Mouse (Mus musculus): ENCODE results near the gene Usf2.

Gene Usf2

DNA sequence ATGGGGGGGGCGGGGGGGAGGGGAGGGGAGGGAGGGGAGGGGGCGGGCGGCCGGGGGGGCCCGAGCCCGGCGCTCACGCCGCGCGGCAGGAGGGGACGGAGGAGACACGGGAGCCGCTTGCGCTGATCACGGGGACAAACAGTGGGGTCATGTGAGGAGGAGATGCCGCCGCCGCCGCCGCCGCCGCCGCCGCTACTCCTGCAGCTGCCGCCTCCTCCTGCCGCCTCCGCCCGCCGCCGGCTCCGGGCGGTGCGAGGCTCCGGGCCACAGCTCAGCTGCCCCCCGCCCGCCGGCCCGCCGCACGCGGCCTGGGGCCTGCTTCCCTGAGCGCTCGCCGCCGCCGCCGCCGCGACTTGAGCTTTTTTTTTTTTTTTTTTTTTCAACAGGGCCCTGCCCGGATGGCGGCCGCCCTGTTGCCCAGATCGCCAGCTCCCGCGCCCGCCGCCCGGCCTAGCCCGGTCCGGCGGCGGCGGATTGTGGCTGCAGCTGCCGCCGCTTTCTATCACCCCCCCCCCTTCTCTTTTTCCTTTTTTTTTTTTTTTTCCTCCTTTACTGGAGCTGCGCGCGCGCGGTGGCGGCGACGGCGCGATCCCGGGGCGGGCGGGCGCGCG is at the start of gene Usf2:
Gene Usf2, minus strand, starts transcription at position 48 of the 611 bp plus-strand sequence.
- DNase-seq (ENCODE audit: low spot score): peak; percentile 56

DNA sequence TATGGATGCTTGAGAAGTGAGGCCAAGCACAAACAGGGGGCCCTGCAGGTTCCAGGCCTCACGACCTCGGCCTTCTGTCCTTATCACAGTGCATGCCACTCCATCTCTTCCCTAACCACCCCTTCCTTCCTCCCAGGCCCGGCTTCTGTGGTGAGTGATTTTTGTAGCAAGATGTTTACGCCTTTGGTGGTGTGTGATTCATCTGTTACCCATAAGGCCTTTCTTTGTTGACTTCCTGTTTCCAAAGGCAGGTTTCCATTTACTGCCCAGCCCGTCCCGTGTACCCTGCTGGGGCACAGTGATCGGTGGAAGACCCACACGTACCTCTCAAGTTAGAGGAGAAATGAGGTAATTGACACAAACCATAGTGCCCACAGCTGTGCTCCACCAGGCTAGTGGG is 46.0 kb upstream of the Usf2 start:
- DNase-seq (ENCODE audit: low spot score): peak; percentile 25

- DNase-seq (ENCODE audit: low spot score): peak; percentile 10
Observed at GRCm38 (mm10) chr7:31000505-31001020, 44.0 kb upstream of the Usf2 start.

DNA sequence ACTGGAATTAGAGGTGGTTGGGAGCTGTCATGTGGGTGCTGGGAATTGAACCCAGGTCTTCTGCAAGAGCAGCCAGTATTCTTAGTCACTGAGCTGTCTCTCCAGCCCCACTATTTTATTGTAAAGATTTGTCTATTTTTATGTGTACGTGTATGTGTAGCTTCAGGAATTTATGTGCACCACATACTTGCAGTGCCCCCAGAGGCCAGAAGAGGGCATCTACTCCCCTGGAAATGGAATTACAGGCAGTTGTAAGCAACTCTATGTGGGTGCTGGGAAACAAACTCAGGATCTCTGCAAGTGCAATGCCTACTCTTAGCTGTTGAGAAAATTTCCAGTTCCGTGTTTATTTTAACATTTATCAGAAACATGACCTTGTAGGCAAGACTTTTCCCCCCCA is 39.9 kb upstream of the Usf2 start:
- DNase-seq (ENCODE audit: low spot score): no peak

DNA sequence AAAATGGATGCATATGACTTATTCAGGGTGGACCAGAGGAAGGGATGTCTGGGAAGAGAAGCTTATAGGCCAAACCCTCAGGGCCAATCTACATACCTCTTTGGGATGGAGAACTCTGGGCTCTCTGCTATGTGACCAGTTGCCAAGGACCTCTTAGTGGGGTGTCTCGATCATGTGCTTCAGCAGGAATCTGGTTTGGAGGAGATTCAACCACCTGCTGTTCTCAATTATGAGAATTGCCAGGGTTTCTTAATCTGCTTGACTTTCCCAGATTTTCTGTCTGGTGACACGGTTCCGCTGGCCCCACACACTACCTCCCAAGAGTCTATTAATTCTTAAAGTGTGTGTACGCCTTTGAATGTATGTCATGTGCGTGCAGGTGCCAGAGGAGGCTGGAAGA is 37.4 kb upstream of the Usf2 start:
- no peak for DNase-seq (ENCODE audit: low spot score)

DNA sequence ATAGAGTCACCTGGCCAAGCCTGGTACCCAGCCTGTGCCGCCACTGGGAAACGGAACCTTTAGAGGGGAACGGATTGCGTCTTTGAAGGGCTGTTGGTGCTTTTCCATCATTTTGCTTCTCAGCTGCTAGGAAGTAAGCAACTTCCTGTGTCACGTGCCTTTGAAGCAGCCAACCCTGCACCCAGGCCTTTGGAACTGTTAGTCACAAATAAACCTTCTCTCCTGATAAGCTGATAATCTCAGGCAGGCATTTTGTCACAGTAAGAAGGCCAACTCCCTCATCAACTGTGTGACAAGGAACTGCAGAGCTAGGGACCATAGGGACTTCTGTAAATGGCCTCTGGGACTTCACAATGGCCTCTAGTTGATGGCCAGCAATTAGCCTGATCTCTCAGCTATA is 35.5 kb upstream of the Usf2 start:
- no peak for DNase-seq (ENCODE audit: low spot score)

GRCm38 (mm10) chr7:30988519-30989162 is 32.0 kb upstream of the Usf2 start:
- DNase-seq (ENCODE audit: low spot score): no peak

- no peak for DNase-seq (ENCODE audit: low spot score)
Observed at GRCm38 (mm10) chr7:30985357-30985756, 28.8 kb upstream of the Usf2 start.

GRCm38 (mm10) chr7:30981703-30982102 is 25.1 kb upstream of the Usf2 start:
- DNase-seq (ENCODE audit: low spot score): no peak

DNA sequence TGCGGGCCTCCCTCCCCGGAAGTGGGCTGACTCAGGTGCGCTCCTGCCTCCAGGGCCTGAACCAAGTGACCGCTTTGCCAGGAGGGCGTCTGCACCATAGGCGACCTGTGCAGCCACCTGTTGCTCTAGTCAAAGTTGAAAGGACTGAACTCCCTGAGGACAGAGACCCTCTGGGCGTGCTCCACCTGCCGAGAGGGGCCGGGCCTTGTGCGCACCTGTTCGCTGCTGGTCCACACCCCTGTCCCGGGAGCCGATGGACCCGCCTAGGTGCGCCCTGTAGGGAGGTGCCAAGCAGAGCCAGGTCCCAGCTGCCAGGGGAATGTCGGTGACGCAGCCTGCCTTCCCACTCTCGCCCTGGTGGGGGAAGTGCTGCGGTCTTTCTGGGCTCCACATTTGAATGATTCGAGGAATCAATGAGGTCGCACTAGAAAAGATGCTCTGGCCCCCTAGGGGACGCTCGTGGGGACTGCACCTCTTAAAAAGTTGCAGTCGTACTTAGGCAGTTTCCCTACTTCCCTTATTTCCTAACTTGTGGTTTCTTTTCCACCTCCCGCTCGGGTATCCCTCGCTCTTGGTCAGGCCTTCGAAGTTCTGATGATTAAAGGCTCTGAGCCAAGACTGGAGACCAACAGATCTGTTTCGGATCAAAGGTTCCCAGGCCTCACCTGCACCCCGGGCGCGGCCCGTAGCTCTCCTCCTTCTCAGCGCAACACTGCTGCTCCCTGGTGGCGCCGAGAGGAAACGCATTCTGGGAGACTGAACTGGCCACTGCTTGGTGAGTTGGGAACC is 17.1 kb upstream of the Usf2 start, which contains the start of gene Fam187b:
Gene Fam187b, plus strand, starts transcription at position 290 of the 789 bp plus-strand sequence.
- peak; percentile 80 for DNase-seq (ENCODE audit: low spot score)

- DNase-seq (ENCODE audit: low spot score): no peak
Observed at GRCm38 (mm10) chr7:30973251-30973500, 16.6 kb upstream of the Usf2 start, which contains the start of gene Lsr. Gene Lsr, minus strand, starts transcription at chr7:30973464.

GRCm38 (mm10) chr7:30972426-30973250 is 16.0 kb upstream of the Usf2 start:
- no peak for DNase-seq (ENCODE audit: low spot score)

GRCm38 (mm10) chr7:30971901-30972300 is 15.3 kb upstream of the Usf2 start:
- no peak for DNase-seq (ENCODE audit: low spot score)

- DNase-seq (ENCODE audit: low spot score): no peak
Observed at GRCm38 (mm10) chr7:30969174-30969573, 12.6 kb upstream of the Usf2 start.

DNA sequence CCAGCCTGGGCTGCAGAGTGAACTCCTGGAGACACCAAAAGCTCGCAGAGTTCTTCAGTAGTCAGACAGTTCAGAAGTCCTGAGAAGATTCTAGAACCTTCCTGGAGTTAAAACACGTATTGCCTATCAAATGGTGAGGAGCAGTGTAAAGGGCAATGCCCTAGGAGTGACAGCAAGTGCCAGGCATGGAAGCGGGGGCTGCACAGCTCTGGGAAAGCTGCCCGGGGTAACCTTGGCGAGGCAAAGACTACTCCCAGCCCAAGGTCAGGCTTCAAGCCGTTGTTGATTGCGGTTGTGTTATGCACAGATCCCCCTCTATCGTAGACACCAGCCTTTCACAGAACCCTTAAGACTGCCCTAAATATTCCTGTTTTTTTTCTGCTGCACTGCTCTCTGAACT is 12.0 kb upstream of the Usf2 start:
- DNase-seq (ENCODE audit: low spot score): no peak

- no peak for DNase-seq (ENCODE audit: low spot score)
Observed at GRCm38 (mm10) chr7:30966657-30967056, 10.1 kb upstream of the Usf2 start.

DNA sequence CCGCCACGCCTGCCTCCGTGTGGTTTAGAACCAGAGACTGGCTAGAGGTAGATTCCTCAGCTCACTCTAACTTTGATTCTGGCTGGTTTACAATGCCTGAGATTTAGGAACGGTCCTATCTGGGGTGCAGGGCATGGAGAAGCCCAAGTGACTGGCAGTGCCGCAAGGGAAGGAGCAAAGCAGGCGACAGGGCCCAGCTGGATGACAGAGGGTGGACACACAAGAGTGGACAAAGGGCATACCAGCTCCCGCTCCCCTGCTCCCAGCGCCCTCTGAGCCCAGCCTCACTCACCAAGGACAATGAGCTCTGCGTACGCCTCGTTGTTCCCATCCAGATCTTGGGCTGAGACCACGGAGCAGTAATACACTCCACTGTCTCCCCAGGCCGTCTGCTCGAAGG is 9.1 kb upstream of the Usf2 start:
- DNase-seq (ENCODE audit: low spot score): no peak

GRCm38 (mm10) chr7:30964366-30964765 is 7.8 kb upstream of the Usf2 start:
- no peak for DNase-seq (ENCODE audit: low spot score)

DNA sequence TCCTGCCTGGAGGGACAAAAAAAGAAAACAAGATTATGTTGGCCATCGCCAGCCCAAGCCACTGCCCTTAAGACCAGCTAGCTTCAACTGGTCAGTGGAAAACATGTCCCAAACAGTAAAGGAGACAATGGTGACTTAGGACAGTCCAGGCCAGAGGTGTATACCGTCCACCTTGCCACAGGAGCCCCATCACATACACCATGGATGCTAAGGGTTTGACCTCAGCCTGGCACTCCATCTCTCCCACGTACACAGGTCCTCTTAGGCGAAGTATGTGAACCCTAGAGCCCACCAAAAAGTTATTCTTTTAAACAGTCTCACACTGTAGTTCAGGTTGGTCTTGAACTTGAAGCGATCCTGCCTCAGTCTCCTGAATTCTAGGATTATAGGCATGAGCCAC is 6.3 kb upstream of the Usf2 start:
- no peak for DNase-seq (ENCODE audit: low spot score)

DNA sequence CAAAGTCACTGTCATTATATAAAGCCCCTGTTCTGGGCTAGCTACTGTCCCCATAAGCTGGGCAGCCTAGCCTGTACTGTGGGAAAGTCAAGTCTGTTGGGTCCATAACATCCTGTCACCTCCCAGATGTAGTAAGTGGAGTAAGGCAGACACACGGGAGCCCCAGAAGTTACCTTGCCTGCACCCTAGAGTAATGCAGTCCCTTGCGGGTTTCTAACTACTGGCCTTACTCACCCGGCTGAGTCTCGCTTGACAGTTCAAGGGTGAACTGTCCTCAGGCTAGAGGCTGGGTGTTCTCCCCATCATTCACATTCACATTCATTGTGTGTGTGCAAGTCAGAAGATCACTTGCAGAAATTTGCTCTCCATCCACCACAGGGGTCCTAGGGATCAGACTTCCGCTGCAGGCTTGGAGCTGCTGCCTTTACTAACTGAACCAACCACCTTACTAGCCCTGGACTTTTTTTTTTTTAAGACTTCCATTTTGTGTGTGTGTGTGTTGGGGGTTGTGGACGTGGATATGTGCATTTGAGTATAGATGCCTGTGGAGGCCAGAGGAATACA is 3.3 kb upstream of the Usf2 start:
- DNase-seq (ENCODE audit: low spot score): no peak

DNA sequence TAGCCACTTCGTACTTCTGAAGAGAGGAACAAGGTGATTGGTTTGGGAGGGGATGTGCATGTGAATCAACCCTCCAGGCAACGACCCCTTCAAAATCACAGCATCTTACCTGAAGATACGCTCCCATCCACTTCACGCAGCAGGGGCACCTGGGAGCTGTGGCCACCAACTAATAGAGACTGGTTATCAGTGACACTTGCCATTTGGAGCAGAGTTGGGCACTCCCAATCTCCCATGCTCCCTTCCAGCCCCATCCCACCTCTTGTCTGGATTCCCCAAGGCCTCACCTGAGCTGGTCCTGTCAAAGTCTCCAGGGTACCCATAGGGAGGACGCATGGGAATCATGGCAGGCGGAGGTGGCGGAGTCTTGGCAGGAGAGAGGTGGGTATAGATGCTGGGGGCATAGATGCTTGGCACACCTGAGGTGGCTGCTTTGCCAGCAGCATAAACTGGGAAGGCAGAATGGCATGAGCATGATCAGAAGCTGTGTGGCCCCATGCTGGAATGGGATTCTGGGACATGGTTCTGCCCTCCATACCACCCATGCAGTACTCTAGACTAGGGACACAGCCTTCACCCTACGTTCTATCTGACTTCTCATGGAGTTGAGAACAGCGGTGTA is 2.4 kb upstream of the Usf2 start:
- DNase-seq (ENCODE audit: low spot score): no peak

All from spleen, adult 12 weeks (tissue).